ENCODE assay signal across 11 mouse cellular contexts in genomic region chr16:24193251-24193873, GRCm38 (mm10).
DNase-seq lines count a peak whose midpoint lies in the region; ATAC-seq and TF ChIP-seq lines count a peak whose summit lies in the region.
"Had no signal": no experiment of that assay in that cellular context is flagged by ENCODE, and none has a peak within 500 bp of the region (broad histone marks: within the 10 kb centered on the region; RNA-seq: fewer than 3 reads in every experiment).

No protein-coding gene starts in this region.

- H3K4me2 ChIP-seq in hindbrain, postnatal 0 days (ENCODE audit: low read depth, low read length), result no peak overlapping the region
- H3K4me2 ChIP-seq in hindbrain, embryonic 12.5 days (replicated peaks), result no peak overlapping the region
- no peak overlapping the region for H3K4me2 ChIP-seq in kidney, embryonic 15.5 days
- H3K4me2 ChIP-seq: intestine, embryonic 15.5 days; midbrain, embryonic 12.5 days had no signal

- WGBS in hindbrain, postnatal 0 days, result 59% methylated on average over 15 of the region's 15 CpGs
- 69% methylated on average over 15 of the region's 15 CpGs for WGBS in hindbrain, embryonic 12.5 days
- WGBS in bone marrow, adult 2 months, result 38% methylated on average over 15 of the region's 15 CpGs
- 51% methylated on average over 15 of the region's 15 CpGs for WGBS in kidney, embryonic 15.5 days

- no peak for TF ChIP-seq POLR2A in bone marrow, adult 2 months (IDR thresholded peaks at IDR 0.05; ENCODE audit: borderline replicate concordance, control insufficient read depth, low read depth, low read length)

- H3K9me3 ChIP-seq in hindbrain, postnatal 0 days (ENCODE audit: low read length), result no peaks in the 10 kb centered on the region
- H3K9me3 ChIP-seq in hindbrain, embryonic 12.5 days (replicated peaks), result no peaks in the 10 kb centered on the region
- H3K9me3 ChIP-seq in kidney, embryonic 15.5 days (replicated peaks), result no peaks in the 10 kb centered on the region
- H3K9me3 ChIP-seq: intestine, embryonic 15.5 days; midbrain, embryonic 12.5 days had no signal

- no peak overlapping the region for H3K9ac ChIP-seq in hindbrain, postnatal 0 days (replicated peaks; ENCODE audit: low read length)
- H3K9ac ChIP-seq in hindbrain, embryonic 12.5 days, result no peak overlapping the region
- no peak overlapping the region for H3K9ac ChIP-seq in kidney, embryonic 15.5 days
- H3K9ac ChIP-seq: intestine, embryonic 15.5 days; midbrain, embryonic 12.5 days had no signal

- H3K27ac ChIP-seq in hindbrain, postnatal 0 days, result no peak overlapping the region
- H3K27ac ChIP-seq in hindbrain, embryonic 12.5 days, result no peak overlapping the region
- peak overlapping the region; percentile 75 for H3K27ac ChIP-seq in bone marrow, adult 2 months (ENCODE audit: control insufficient read depth, insufficient read depth, low read depth, low read length, poor library complexity)
- H3K27ac ChIP-seq in kidney, embryonic 15.5 days, result no peak overlapping the region
- H3K27ac ChIP-seq: intestine, embryonic 15.5 days; midbrain, embryonic 12.5 days had no signal

- ATAC-seq in hindbrain, postnatal 0 days, result no peak
- ATAC-seq in hindbrain, embryonic 12.5 days (ENCODE audit: low FRiP score), result no peak
- no peak for ATAC-seq in kidney, embryonic 15.5 days (replicated peaks; ENCODE audit: low FRiP score)
- ATAC-seq: intestine, embryonic 15.5 days had no signal

- 0 out of 2 replicates have a peak, but pooled peaks have one; percentile 10 for TF ChIP-seq CTCF in hindbrain, postnatal 0 days (IDR thresholded peaks at IDR 0.05; ENCODE audit: low read depth)
- 0 out of 2 replicates have a peak, but pooled peaks have one; percentile 13 for TF ChIP-seq CTCF in bone marrow, adult 2 months (IDR thresholded peaks at IDR 0.05; ENCODE audit: control insufficient read depth, insufficient read depth, low read length)

- H3K4me1 ChIP-seq in hindbrain, postnatal 0 days (ENCODE audit: insufficient read depth, low read length), result 0 out of 2 replicates have a peak, but pooled peaks cover 3% of the 10 kb centered on the region
- H3K4me1 ChIP-seq in hindbrain, embryonic 12.5 days, result no peaks in the 10 kb centered on the region
- H3K4me1 ChIP-seq in bone marrow, adult 2 months (ENCODE audit: control insufficient read depth, insufficient read depth, low read length), result peaks cover 1% of the 10 kb centered on the region; the same call in 1 of the 2 replicates
- H3K4me1 ChIP-seq in kidney, embryonic 15.5 days, result no peaks in the 10 kb centered on the region
- H3K4me1 ChIP-seq: intestine, embryonic 15.5 days; midbrain, embryonic 12.5 days had no signal

- H3K4me3 ChIP-seq in hindbrain, postnatal 0 days (ENCODE audit: low read length), result no peak overlapping the region
- H3K4me3 ChIP-seq in hindbrain, embryonic 12.5 days, result no peak overlapping the region
- no peak overlapping the region for H3K4me3 ChIP-seq in bone marrow, adult 2 months (replicated peaks; ENCODE audit: control insufficient read depth, low read depth, low read length)
- H3K4me3 ChIP-seq in kidney, embryonic 15.5 days (replicated peaks), result no peak overlapping the region
- H3K4me3 ChIP-seq: intestine, embryonic 15.5 days; midbrain, embryonic 12.5 days had no signal

- no peaks in the 10 kb centered on the region for H3K36me3 ChIP-seq in hindbrain, postnatal 0 days (ENCODE audit: insufficient read depth, low read length)
- no peaks in the 10 kb centered on the region for H3K36me3 ChIP-seq in hindbrain, embryonic 12.5 days
- H3K36me3 ChIP-seq in kidney, embryonic 15.5 days, result no peaks in the 10 kb centered on the region
- H3K36me3 ChIP-seq: G1E; intestine, embryonic 15.5 days; midbrain, embryonic 12.5 days had no signal

- H3K27me3 ChIP-seq in hindbrain, postnatal 0 days (ENCODE audit: insufficient read depth, low read length), result no peaks in the 10 kb centered on the region
- H3K27me3 ChIP-seq in hindbrain, embryonic 12.5 days, result no peaks in the 10 kb centered on the region
- no peaks in the 10 kb centered on the region for H3K27me3 ChIP-seq in kidney, embryonic 15.5 days
- H3K27me3 ChIP-seq: intestine, embryonic 15.5 days; midbrain, embryonic 12.5 days had no signal

- peak; percentile 17 for DNase-seq in hindbrain, postnatal 0 days (ENCODE audit: low spot score)
- peak; percentile 87 for DNase-seq in cerebellum, adult 9-10 months
- DNase-seq in lung, postnatal 25 days (ENCODE audit: low spot score), result peak; percentile 46
- DNase-seq in adrenal gland, postnatal 14 days, result no peak
- DNase-seq in kidney, postnatal 36 days, result no peak

Comparison
In these comparisons a context has a peak if more than half of its experiments do, and no peak if none do; other contexts are left out.
1. DNase-seq: peak in hindbrain, postnatal 0 days (single experiment), cerebellum, adult 9-10 months (single experiment) and lung, postnatal 25 days (single experiment); none in adrenal gland, postnatal 14 days (single experiment) and kidney, postnatal 36 days (0 of 2).